Mouse (Mus musculus) brain, embryonic 14.5 days (tissue): ENCODE results near the gene Prdm16.

Experiments
- CTCF ChIP-seq: fragments of 200-500 bp; IDR thresholded peaks from 2 replicates; pipeline ENCODE4 v1.5.1; 2012; ENCODE audit warnings: inconsistent platforms, mild to moderate bottlenecking, moderate library complexity, borderline replicate concordance; ENCODE audit not compliant: insufficient read depth, insufficient read length; ENCODE audit errors: extremely low read depth
- POLR2A ChIP-seq: fragments of 200-500 bp; IDR thresholded peaks from 2 replicates; pipeline ENCODE4 v1.6.1; 2012; ENCODE audit warnings: mild to moderate bottlenecking, inconsistent platforms, borderline replicate concordance; ENCODE audit not compliant: poor library complexity, insufficient read depth, insufficient read length, severe bottlenecking; ENCODE audit errors: extremely low read depth

DNA sequence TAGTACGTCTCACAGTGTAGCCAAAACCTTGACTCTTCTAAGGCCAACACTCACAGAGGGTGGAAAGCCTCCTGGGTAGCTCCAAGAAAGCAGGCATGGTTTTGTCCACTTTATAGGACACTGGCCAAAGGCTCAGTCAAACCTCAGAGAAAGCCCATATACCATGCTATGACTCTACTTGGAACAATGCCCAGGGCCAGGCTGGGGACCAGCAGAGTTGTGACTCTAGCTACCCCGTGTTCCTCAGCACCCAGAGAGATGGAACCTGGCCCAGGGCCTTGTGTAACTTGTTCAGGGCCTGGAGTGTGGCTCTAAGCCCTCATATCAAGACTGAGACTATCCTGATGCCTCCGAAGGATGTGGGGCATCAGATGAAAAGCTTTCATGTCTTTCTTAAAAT, 178.9 kb downstream of the Prdm16 start:
- TF ChIP-seq POLR2A (no peak), CTCF (no peak)
